Mouse (Mus musculus): Measurements from ENCODE around the gene Gpr162. TPM values are rescaled to one million over a fixed set of nuclear protein-coding genes. Genes with fewer than 3 reads are reported as not detected.
A peak's percentile ranks its signal among the peaks of the same experiment; 100 is the strongest.

Gene Gpr162
- polyA plus RNA-seq, 1 experiment, result 9.0 TPM

GRCm38 (mm10) chr6:124861266-124861665, 2.5 kb downstream of the Gpr162 start:
- Histone ChIP-seq H3K4me1 (ENCODE audit: control insufficient read depth, insufficient read depth, low read length) (peaks cover 8% of the 10 kb centered on the region), H3K4me3 (ENCODE audit: control insufficient read depth, low read depth, low read length) (no peak overlapping the region), H3K36me3 (ENCODE audit: control insufficient read depth, insufficient read depth, low read length) (no peaks in the 10 kb centered on the region), H3K27ac (ENCODE audit: control insufficient read depth, insufficient read depth, low read depth, low read length) (no peak overlapping the region), H3K27me3 (ENCODE audit: control insufficient read depth, insufficient read depth, low read length) (no peaks in the 10 kb centered on the region)
- TF ChIP-seq POLR2A (IDR thresholded peaks at IDR 0.05; ENCODE audit: control insufficient read depth, low read depth, low read length), result no peak
- no peak for TF ChIP-seq CTCF (IDR thresholded peaks at IDR 0.05; ENCODE audit: control insufficient read depth, insufficient read depth, insufficient replicate concordance, low read depth, low read length)

- Histone ChIP-seq H3K36me3 (ENCODE audit: control insufficient read depth, insufficient read depth, low read length) (no peaks in the 10 kb centered on the region), H3K27me3 (ENCODE audit: control insufficient read depth, insufficient read depth, low read length) (no peaks in the 10 kb centered on the region), H3K4me1 (ENCODE audit: control insufficient read depth, insufficient read depth, low read length) (peaks cover 8% of the 10 kb centered on the region), H3K4me3 (ENCODE audit: control insufficient read depth, low read depth, low read length) (no peak overlapping the region), H3K27ac (ENCODE audit: control insufficient read depth, insufficient read depth, low read depth, low read length) (no peak overlapping the region)
- TF ChIP-seq CTCF (IDR thresholded peaks at IDR 0.05; ENCODE audit: control insufficient read depth, insufficient read depth, insufficient replicate concordance, low read depth, low read length), result no peak
- no peak for TF ChIP-seq POLR2A (IDR thresholded peaks at IDR 0.05; ENCODE audit: control insufficient read depth, low read depth, low read length)
Measured at GRCm38 (mm10) chr6:124860511-124860910, 3.3 kb downstream of the Gpr162 start.

GRCm38 (mm10) chr6:124859725-124860124, 4.1 kb downstream of the Gpr162 start:
- peaks cover 8% of the 10 kb centered on the region for H3K4me1 ChIP-seq (ENCODE audit: control insufficient read depth, insufficient read depth, low read length)
- H3K27me3 ChIP-seq (ENCODE audit: control insufficient read depth, insufficient read depth, low read length), result no peaks in the 10 kb centered on the region
- no peak overlapping the region for H3K27ac ChIP-seq (ENCODE audit: control insufficient read depth, insufficient read depth, low read depth, low read length)
- peak; percentile 80; the same call in 1 of the 2 replicates for TF ChIP-seq CTCF (IDR thresholded peaks at IDR 0.05; ENCODE audit: control insufficient read depth, insufficient read depth, insufficient replicate concordance, low read depth, low read length)
- no peak for TF ChIP-seq POLR2A (IDR thresholded peaks at IDR 0.05; ENCODE audit: control insufficient read depth, low read depth, low read length)
- H3K36me3 ChIP-seq (ENCODE audit: control insufficient read depth, insufficient read depth, low read length), result no peaks in the 10 kb centered on the region
- H3K4me3 ChIP-seq (ENCODE audit: control insufficient read depth, low read depth, low read length), result no peak overlapping the region

- no peak overlapping the region for H3K27ac ChIP-seq (ENCODE audit: control insufficient read depth, insufficient read depth, low read depth, low read length)
- 0 out of 2 replicates have a peak overlapping the region, but pooled peaks have one; percentile 3 for H3K4me3 ChIP-seq (ENCODE audit: control insufficient read depth, low read depth, low read length)
- no peaks in the 10 kb centered on the region for H3K36me3 ChIP-seq (ENCODE audit: control insufficient read depth, insufficient read depth, low read length)
- no peaks in the 10 kb centered on the region for H3K27me3 ChIP-seq (ENCODE audit: control insufficient read depth, insufficient read depth, low read length)
- H3K4me1 ChIP-seq (ENCODE audit: control insufficient read depth, insufficient read depth, low read length), result peaks cover 8% of the 10 kb centered on the region
- TF ChIP-seq POLR2A (IDR thresholded peaks at IDR 0.05; ENCODE audit: control insufficient read depth, low read depth, low read length) (no peak), CTCF (IDR thresholded peaks at IDR 0.05; ENCODE audit: control insufficient read depth, insufficient read depth, insufficient replicate concordance, low read depth, low read length) (no peak)
Measured at GRCm38 (mm10) chr6:124858561-124859318, 5.0 kb downstream of the Gpr162 start.

- Histone ChIP-seq H3K4me1 (ENCODE audit: control insufficient read depth, insufficient read depth, low read length) (peaks cover 4% of the 10 kb centered on the region), H3K27ac (ENCODE audit: control insufficient read depth, insufficient read depth, low read depth, low read length) (no peak overlapping the region), H3K27me3 (ENCODE audit: control insufficient read depth, insufficient read depth, low read length) (no peaks in the 10 kb centered on the region), H3K4me3 (ENCODE audit: control insufficient read depth, low read depth, low read length) (no peak overlapping the region), H3K36me3 (ENCODE audit: control insufficient read depth, insufficient read depth, low read length) (no peaks in the 10 kb centered on the region)
- TF ChIP-seq POLR2A (IDR thresholded peaks at IDR 0.05; ENCODE audit: control insufficient read depth, low read depth, low read length) (no peak), CTCF (IDR thresholded peaks at IDR 0.05; ENCODE audit: control insufficient read depth, insufficient read depth, insufficient replicate concordance, low read depth, low read length) (no peak)
Measured at GRCm38 (mm10) chr6:124857840-124858530, 5.8 kb downstream of the Gpr162 start.

- H3K4me3 ChIP-seq (ENCODE audit: control insufficient read depth, low read depth, low read length), result peak within 1 kb of the TSS; percentile 75
- H3K27ac ChIP-seq (ENCODE audit: control insufficient read depth, insufficient read depth, low read depth, low read length), result no peak within 1 kb of the TSS
- no peaks in the 10 kb centered on the region for H3K36me3 ChIP-seq (ENCODE audit: control insufficient read depth, insufficient read depth, low read length)
- H3K27me3 ChIP-seq (ENCODE audit: control insufficient read depth, insufficient read depth, low read length), result no peaks in the 10 kb centered on the region
- no peak for TF ChIP-seq POLR2A (IDR thresholded peaks at IDR 0.05; ENCODE audit: control insufficient read depth, low read depth, low read length)
- 0 out of 2 replicates have a peak, but pooled peaks have one; percentile 28 for TF ChIP-seq CTCF (IDR thresholded peaks at IDR 0.05; ENCODE audit: control insufficient read depth, insufficient read depth, insufficient replicate concordance, low read depth, low read length)
- H3K4me1 ChIP-seq (ENCODE audit: control insufficient read depth, insufficient read depth, low read length), result peaks cover 4% of the 10 kb centered on the region
Measured at GRCm38 (mm10) chr6:124856916-124857839, 6.6 kb downstream of the Gpr162 start, which contains the start of gene P3h3. Gene P3h3, minus strand, starts transcription at chr6:124857752.

Data from testis, adult 2 months (tissue).